8 mouse cellular contexts compared by ENCODE assay signal in genomic region chr10:20724451-20724850, GRCm38 (mm10). TPM values are rescaled to one million over a fixed set of nuclear protein-coding genes. Genes with fewer than 3 reads are reported as not detected.
A peak's percentile ranks its signal among the peaks of the same experiment; 100 is the strongest.
DNase-seq lines count a peak whose midpoint lies in the region; ATAC-seq and TF ChIP-seq lines count a peak whose summit lies in the region.

No protein-coding gene starts in this region.

- peak overlapping the region; percentile 73 for H3K4me2 ChIP-seq in heart, postnatal 0 days (ENCODE audit: low read depth, low read length)
- peak overlapping the region; percentile 68 for H3K4me2 ChIP-seq in liver, embryonic 15.5 days

- no peak for TF ChIP-seq EP300 in heart, postnatal 0 days (IDR thresholded peaks at IDR 0.05; ENCODE audit: low read depth)

- peak overlapping the region; percentile 54 for H3K27ac ChIP-seq in heart, postnatal 0 days (ENCODE audit: low read depth)
- no peak overlapping the region for H3K27ac ChIP-seq in liver, embryonic 15.5 days (replicated peaks)

- peak; percentile 40 for DNase-seq in embryo, embryonic 10.5 days (ENCODE audit: low spot score)
- no peak for DNase-seq in embryo, embryonic 9.5 days (ENCODE audit: extremely low spot score)
- peak; percentile 36 for DNase-seq in Muller cell, postnatal 12 days (ENCODE audit: inconsistent ontology term)
- peak; percentile 20 for DNase-seq in heart, postnatal 0 days (ENCODE audit: low spot score)
- DNase-seq in thymus, postnatal 14 days = no peak
- no peak for DNase-seq in cerebellum, postnatal 10 days

- H3K4me3 ChIP-seq in heart, postnatal 0 days (ENCODE audit: low read depth, low read length) = peak overlapping the region; percentile 47
- peak overlapping the region; percentile 46 for H3K4me3 ChIP-seq in liver, embryonic 15.5 days (replicated peaks)

- no peak for TF ChIP-seq CTCF in heart, postnatal 0 days (IDR thresholded peaks at IDR 0.05; ENCODE audit: low read depth)

- WGBS in heart, postnatal 0 days = 27% methylated on average over 10 of the region's 10 CpGs
- WGBS in liver, embryonic 15.5 days (ENCODE audit: insufficient replicate concordance) = 16% methylated on average over 10 of the region's 10 CpGs

- no peaks in the 10 kb centered on the region for H3K4me1 ChIP-seq in heart, postnatal 0 days (ENCODE audit: control insufficient read depth, insufficient read depth)
- H3K4me1 ChIP-seq in liver, embryonic 15.5 days (replicated peaks) = peaks cover 7% of the 10 kb centered on the region

- H3K9ac ChIP-seq in heart, postnatal 0 days (replicated peaks; ENCODE audit: low read depth, low read length) = peak overlapping the region; percentile 53
- H3K9ac ChIP-seq in liver, embryonic 15.5 days = no peak overlapping the region

- no peaks in the 10 kb centered on the region for H3K9me3 ChIP-seq in heart, postnatal 0 days (replicated peaks; ENCODE audit: control insufficient read depth, low read length)
- H3K9me3 ChIP-seq in liver, embryonic 15.5 days (replicated peaks) = no peaks in the 10 kb centered on the region

- no peaks in the 10 kb centered on the region for H3K27me3 ChIP-seq in heart, postnatal 0 days (ENCODE audit: control insufficient read depth, insufficient read depth, low read length)
- H3K27me3 ChIP-seq in liver, embryonic 15.5 days = 0 out of 2 replicates have a peak, but pooled peaks cover 7% of the 10 kb centered on the region

- H3K36me3 ChIP-seq in heart, postnatal 0 days (replicated peaks; ENCODE audit: control insufficient read depth, insufficient read depth, low read length) = no peaks in the 10 kb centered on the region
- no peaks in the 10 kb centered on the region for H3K36me3 ChIP-seq in liver, embryonic 15.5 days (replicated peaks)

- no peak for ATAC-seq in heart, postnatal 0 days (ENCODE audit: insufficient read depth, low read depth)
- no peak for ATAC-seq in liver, embryonic 15.5 days (ENCODE audit: insufficient read depth)
- ATAC-seq in monocyte, adult 5-6 weeks (replicated peaks; ENCODE audit: insufficient number of reproducible peaks, low FRiP score, low TSS enrichment, poor library complexity, severe bottlenecking) = no peak

RNA-seq across cellular contexts. Expression of gene Pde7b, which starts 0.4 kb away (rescaled TPM):
- 5.4 and 11.8 TPM in 2 replicates for total RNA-seq in heart, postnatal 0 days (2014; rRNA removed; ENCODE audit: low replicate concordance)
- 4.6 and 5.0 TPM in 2 replicates for polyA plus RNA-seq in heart, postnatal 0 days (2015; fragmentation: Nextera tagmentation; extraction: Ambion mirVana)
- polyA plus RNA-seq in liver, embryonic 15.5 days (2015; fragmentation: Nextera tagmentation; extraction: Ambion mirVana) = 0.25 and 0.46 TPM in 2 replicates
- total RNA-seq in monocyte, adult 5-6 weeks (2017) = 3.2 to 3.7 TPM (median 3.6 TPM) in 3 replicates

Comparison
In these comparisons a context has a peak if more than half of its experiments do, and no peak if none do; other contexts are left out.
1. DNase-seq: peak in embryo, embryonic 10.5 days (single experiment), Muller cell, postnatal 12 days (single experiment) and heart, postnatal 0 days (single experiment); none in embryo, embryonic 9.5 days (single experiment), thymus, postnatal 14 days (single experiment) and cerebellum, postnatal 10 days (0 of 2).